Mouse (Mus musculus): ENCODE measurements around the gene Nufip2. TPM values are rescaled to one million over a fixed set of nuclear protein-coding genes. Genes with fewer than 3 reads are reported as not detected.

The Nufip2 gene
- polyA plus RNA-seq, 1 experiment: 10.4 TPM

- DNase-seq (ENCODE audit: low read depth): no peak
Measured at GRCm38 (mm10) chr11:77770346-77770745, 84.4 kb downstream of the Nufip2 start.

DNA sequence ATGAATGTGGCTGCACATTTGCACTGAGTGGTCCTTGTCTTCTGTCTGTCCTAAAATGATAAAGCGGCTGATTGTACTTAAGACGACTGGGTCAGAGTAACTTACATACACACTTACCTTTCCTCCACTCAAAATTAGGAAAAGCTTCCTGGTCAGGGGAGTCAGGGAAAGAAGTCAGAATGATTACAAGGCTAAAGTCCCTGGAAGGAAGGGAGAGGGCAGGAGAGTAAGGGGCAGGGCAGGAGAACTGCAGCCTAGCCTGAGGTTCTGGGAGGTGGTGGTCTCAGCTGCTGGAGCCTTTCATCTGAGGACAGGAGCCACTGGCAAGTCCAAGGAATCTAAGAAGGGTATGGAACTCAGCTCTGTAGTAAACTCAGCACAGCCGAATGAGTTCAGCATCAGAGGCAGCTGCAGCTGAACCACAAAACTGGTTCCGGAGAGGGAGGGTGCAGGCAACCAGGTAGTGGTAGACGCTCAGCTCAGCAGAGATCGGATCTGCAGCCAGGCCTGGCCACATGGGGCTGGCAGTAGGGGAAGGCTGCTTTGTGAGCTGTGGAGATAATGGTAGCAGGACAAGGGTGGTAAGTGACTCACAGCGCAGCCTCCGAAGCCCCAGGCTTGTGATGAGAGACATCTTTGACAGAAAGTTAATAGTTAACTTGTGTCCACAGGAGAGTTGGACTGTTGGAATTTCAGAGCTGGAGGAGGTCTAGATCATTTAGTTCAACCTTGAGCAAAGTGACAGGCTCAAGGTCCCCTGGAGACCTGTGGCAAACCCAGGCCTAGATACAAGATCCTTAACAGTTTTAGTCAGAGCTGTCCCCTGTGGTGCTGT, 86.1 kb downstream of the Nufip2 start:
- DNase-seq (ENCODE audit: low read depth): no peak

- no peak for DNase-seq (ENCODE audit: low read depth)
Measured at GRCm38 (mm10) chr11:77775701-77776400, 89.9 kb downstream of the Nufip2 start.

GRCm38 (mm10) chr11:77777436-77777835, 91.5 kb downstream of the Nufip2 start:
- no peak for DNase-seq (ENCODE audit: low read depth)

DNA sequence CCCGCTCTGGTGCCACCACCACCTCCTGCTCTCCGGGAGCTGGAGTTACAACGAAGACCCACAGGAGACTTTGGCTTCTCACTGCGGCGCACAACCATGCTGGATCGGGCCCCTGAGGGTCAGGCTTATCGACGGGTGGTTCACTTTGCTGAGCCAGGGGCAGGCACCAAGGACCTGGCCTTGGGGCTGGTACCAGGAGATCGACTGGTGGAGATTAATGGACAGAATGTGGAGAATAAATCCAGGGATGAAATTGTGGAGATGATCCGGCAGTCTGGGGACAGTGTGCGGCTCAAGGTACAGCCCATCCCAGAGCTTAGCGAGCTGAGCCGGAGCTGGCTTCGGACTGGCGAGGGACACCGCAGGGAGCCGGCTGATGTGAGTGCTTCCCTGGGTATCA, 92.0 kb downstream of the Nufip2 start:
- DNase-seq (ENCODE audit: low read depth): no peak

DNA sequence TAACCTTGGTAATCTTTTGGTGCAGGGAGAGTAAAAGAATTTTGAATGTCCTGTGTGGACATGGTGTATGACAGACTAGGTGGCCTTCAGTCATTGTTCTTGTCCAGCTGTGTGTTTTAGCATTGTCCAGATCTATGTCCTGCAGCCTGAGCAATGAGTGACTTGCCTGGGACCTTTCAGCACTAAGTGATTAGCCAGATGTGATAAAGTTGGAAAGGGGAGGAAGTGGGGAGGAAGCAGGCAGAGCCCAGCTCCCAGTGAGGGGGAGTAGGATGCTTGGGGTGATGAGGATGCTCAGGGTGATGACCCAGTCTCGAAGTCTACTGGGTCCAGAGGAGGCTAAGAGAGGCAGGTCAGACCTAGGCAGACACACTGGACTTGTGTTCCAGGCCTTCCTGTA, 93.3 kb downstream of the Nufip2 start:
- DNase-seq (ENCODE audit: low read depth): no peak

DNA sequence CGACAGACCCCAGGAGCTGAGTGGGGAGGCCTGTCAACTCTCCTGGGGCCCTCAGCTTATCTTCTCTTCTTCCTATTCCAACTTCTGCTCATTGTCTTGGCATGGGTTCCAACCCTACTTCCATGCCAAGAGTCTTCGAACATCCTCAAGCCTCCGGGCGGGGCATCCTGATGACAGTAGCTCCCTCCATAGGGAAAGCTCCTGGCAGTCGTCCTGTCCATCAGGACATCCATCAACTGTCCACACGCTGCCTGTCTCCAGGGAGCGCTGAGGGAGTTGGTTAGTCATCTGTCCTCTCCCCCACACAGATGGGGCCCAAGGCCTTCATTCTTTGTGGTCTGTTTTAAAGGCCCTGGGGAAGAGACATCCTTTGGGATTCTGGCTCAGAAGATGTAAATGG, 95.1 kb downstream of the Nufip2 start:
- no peak for DNase-seq (ENCODE audit: low read depth)

GRCm38 (mm10) chr11:77782104-77782815, 96.3 kb downstream of the Nufip2 start:
- no peak for DNase-seq (ENCODE audit: low read depth)

DNA sequence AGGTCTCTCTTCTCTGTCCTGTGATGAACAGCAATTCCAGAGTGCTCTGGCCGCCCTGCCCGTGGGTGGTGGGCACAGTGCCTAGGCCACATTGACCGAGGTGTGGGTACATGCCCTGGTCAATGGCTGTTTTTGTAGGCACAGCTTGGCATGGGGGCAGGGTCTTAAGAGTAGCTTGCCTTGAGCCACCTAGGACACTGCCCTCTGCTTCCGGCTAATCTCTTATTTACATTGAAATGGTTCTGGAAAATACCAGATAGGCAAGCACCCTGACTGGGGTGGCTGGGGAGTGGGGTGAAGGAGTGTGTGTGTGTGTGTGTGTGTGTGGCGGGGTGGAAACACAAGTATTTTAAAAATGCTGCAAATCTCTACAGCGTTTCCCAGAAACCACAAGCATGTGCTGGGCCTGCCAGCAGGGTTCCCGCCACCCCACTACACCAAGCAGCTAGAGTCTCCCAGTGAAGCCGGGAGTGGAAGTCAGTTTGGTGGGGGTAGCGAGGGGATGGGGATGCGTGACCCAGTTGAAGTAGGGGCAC, 97.3 kb downstream of the Nufip2 start:
- DNase-seq (ENCODE audit: low read depth): no peak

DNA sequence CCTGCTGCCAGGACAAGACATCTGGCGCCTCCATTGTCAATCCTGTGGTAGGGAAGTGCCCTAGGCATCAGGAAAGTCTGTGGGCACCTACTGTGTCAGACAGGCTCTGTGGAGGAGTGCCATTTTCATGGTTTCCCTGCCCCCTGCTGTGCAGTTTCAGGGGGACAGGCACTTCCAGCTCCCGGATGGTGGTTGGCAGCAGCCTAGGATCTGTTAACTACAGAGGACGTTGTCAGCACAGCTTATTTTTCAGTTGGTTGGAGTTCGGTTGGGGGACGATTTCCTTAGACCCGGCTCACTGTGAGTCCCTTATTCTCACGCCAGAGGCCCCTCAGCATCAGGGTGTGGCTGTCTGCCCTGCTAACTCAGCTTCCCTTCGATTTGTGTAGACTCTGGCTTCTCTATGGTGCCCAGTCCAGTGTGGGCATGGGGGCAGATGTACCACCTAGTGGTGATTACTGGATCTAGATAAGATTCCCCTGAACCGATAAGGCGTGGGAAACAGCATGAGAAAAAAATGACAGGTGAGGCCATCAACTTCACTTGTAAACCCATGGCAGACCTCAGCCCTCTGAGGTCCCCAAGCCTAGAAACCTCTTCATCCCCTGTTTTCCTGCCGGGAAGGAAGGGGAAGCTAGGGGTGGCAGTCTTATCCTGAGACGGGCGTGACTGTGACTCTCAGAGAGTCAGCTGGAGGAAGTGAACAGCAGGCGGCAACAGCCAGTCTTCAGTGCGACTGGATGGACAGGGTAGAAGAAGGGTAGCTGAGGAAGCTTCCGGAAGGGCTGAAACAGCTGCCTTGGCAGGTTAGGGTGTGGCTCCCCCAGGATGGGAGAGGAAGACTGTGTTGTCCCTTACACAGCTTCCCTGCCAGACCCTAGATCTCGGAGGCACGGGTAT, 98.0 kb downstream of the Nufip2 start:
- DNase-seq (ENCODE audit: low read depth): no peak

- no peak for DNase-seq (ENCODE audit: low read depth)
Measured at GRCm38 (mm10) chr11:77784894-77785293, 98.9 kb downstream of the Nufip2 start.

DNA sequence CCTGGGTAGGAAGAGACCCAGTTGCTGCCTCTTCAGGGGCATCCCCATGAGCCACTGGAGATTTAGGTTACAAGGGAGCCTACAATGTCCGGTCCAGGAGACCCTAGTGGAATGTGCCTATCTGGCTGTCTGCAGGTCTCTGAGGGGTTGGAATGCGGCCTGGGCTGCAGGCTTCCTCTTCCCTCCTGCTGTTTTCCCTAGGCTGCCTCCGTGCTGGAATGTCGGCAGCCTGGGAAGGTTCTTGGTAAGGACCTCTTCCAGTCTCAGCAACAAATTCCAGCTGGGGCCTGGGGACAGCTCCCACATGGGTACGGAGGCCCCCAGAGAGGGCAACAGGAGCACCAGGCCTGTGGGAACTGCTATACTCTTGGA, 99.4 kb downstream of the Nufip2 start:
- no peak for DNase-seq (ENCODE audit: low read depth)

- no peak for DNase-seq (ENCODE audit: low read depth)
Measured at GRCm38 (mm10) chr11:77785768-77786561, 100.0 kb downstream of the Nufip2 start.

DNA sequence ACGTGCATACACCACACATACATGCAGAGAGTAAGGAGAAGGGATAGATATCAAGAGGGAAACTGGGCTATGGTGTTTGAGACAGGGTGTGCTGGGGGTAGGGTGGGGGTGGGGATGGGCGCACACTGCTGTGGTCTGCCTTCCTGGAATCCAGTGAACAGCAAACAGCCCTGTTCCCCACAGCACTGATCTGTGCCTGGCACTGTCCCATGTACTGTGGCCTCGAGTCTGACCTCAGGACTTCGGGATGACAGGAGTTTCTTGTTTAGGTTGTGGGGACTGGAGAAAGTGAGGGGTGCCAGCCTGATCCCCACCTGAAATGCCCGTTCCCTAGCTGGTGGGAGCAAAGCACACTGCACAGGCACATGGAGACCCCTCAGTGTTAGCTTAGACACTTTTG, 101.8 kb downstream of the Nufip2 start, which contains the start of gene Gm10277:
TSS of gene Gm10277 (minus strand) at position 41 of the 400 bp plus-strand sequence.
- DNase-seq (ENCODE audit: low read depth): no peak

DNA sequence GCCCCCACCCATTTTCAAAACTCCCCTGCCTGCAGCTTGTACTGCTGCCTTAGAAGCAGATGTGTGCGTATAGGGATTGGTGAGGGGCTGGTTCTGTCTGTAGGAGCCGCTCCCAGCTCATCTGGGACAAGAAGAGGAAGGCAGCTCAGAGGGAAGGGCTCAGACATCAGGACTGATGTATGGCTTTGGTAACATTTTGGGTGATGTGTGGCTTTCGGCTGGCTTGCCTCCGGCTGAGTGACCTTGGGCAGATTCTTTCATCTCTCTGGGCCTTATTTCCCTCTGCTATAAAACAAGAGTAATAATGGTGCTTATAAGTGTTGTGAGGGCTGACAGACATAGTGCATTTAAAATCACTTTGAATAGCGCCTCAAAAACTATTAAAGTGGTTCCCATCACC, 103.6 kb downstream of the Nufip2 start:
- DNase-seq (ENCODE audit: low read depth): no peak

DNA sequence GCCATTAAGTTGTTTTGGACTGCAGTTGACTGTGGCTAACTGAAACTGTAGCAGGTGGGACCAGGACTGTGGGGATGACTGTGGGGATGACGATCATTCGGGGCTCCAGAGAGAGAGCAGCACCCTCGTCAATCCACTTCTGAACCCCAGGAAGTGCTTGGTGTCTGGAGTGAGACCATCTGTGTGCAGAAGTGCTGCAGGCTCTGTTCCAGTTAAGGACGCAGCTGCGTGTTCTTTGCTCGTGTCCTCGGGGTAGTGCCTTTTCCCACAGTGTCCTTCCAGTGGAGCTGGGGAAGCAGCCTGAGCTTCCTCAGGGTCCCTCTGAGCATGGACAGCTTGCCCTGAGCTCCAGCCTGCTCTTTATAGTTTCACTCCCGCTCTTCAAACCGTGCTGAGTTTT, 104.3 kb downstream of the Nufip2 start:
- no peak for DNase-seq (ENCODE audit: low read depth)

GRCm38 (mm10) chr11:77791241-77791727, 105.3 kb downstream of the Nufip2 start:
- DNase-seq (ENCODE audit: low read depth): no peak
